Mouse (Mus musculus): ENCODE measurements at regions not wholly inside any gene's neighbourhood (a gene's known extent, or its start where the extent isn't known, plus 50 kb on each side); places are given as distances from the start of the nearest gene placed in this dataset.

DNA sequence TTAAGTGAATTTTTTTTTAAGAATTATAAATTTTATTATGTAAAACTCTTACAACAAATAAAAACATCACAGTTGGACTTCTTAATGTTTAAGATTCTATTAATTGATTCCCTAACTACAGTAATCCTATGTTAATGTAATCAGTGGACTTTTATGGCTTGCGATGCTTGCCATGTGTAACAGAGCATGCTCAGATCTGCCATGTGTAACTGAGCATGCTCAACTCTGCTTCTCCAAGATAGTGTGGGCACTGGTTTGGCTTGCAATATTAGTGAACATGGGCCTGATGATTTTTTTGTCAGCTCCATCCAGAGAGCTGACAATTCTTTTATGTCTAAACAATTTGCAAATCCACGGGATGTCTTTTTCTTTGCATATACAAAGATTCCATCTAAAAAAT is 66.4 kb upstream of the Tas2r119 start:
- TF ChIP-seq CTCF (IDR thresholded peaks at IDR 0.05) = no peak
- no peak for TF ChIP-seq EP300 (IDR thresholded peaks at IDR 0.05)

Data from lung, postnatal 0 days (tissue).